Mouse (Mus musculus) lung, adult 2 months (tissue): ENCODE measurements around the gene Adam1b. TPM values are rescaled to one million over a fixed set of nuclear protein-coding genes. Genes with fewer than 3 reads are reported as not detected.

Source experiments
- DNase-seq: peaks from one replicate; pipeline ENCODE4 v3.0.0; 2022
- H3K4me1 ChIP-seq: fragments of 200-500 bp; 2 replicates; pipeline ENCODE4 v1.6.1; 2011; ENCODE audit warnings: low read length; ENCODE audit not compliant: control insufficient read depth, insufficient read depth
- H3K4me3 ChIP-seq: fragments of 200-500 bp; replicated peaks from 2 replicates; pipeline ENCODE3; 2011; ENCODE audit warnings: low read depth, mild to moderate bottlenecking, control low read depth, low read length; ENCODE audit errors: extremely low read depth
- CTCF ChIP-seq: fragments of 200-500 bp; IDR thresholded peaks from 2 replicates; pipeline ENCODE4 v1.5.1; 2011; ENCODE audit warnings: mild to moderate bottlenecking, low read length, control low read depth; ENCODE audit not compliant: insufficient read depth
- POLR2A ChIP-seq: fragments of 200-500 bp; IDR thresholded peaks from 2 replicates; pipeline ENCODE4 v1.6.1; 2011; ENCODE audit warnings: low read depth, mild to moderate bottlenecking, control low read depth, low read length, borderline replicate concordance; ENCODE audit errors: extremely low read depth
- WGBS: fragments of 180-500 bp; shearing (Covaris S2); methylation state at CpG from one replicate; pipeline ENCODE4 v1.1.7; 2018; 5-methylcytosine and 5-hydroxymethylcytosine counted together
- polyA plus RNA-seq: library from polyadenylated mRNA; depleted of rRNA; stranded (reverse); fragments of >200 nt; gene quantifications from 2 replicates; pipeline ENCODE4 v1.2.3, GENCODE M21; 2012; rRNA removed

Adam1b gene
- polyA plus RNA-seq, 1 experiment, result not detected

DNA sequence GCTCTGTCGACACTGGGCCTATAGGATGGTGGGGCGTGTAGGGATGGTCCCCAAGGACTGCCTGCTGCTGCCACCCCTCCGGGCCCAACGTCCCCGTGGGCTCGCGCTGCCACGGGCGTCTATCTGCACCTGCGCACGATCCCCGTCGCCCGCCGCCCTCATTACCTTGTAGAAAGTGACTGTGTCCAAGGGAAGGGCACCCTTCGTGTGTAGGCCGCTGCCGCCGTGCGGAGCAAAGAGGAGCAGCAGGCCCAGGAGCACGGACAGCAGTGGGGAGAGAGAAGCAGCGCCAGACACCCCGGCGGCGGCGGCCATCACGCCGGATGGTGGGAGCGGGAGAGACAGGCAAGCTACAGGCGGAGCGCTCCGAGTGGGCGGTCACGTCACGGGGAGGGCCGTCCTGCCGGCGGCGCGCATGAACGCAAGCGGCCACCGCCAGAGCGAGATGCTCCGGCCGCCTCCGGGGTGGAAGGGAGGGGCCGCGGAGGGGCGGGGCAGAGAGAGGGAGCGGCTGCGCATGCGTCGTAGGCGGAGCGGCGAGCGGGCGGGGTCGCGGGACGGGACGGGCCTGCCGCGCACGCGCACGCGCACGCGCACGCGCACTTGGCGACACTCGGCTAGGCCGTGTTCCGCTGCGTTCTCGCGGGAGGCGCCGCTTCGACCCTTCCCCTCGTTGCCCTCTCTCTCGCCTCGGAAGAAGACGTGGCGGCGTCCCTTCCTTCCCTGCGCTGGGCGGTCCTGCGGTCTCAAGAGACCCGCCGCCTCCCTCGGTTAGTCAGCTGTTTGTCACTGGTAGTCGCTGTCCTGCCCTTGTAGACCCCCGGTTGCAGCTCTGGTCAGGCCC lies 51.0 kb downstream of the Adam1b start, which contains the start of gene Erp29:
TSS of gene Erp29 (minus strand) at position 481 of the 844 bp plus-strand sequence.
- WGBS, result under 1% methylated on average over 83 of the region's 97 CpGs
- H3K4me3 ChIP-seq, result peak within 1 kb of the TSS; percentile 99
- DNase-seq, result peak; percentile 98
- TF ChIP-seq CTCF, result no peak
- TF ChIP-seq POLR2A, result peak; percentile 99
- peaks cover 8% of the 10 kb centered on the region; the same call in 1 of the 2 replicates for H3K4me1 ChIP-seq

- DNase-seq, result no peak
- H3K4me1 ChIP-seq, result peaks cover 8% of the 10 kb centered on the region; the same call in 1 of the 2 replicates
- TF ChIP-seq POLR2A (no peak), CTCF (no peak)
- H3K4me3 ChIP-seq, result peak within 1 kb of the TSS; percentile 99
- 0% methylated on average over 17 of the region's 17 CpGs for WGBS
Observed at GRCm38 (mm10) chr5:121451644-121452025, 51.6 kb downstream of the Adam1b start, which contains the start of gene Tmem116. TSS of gene Tmem116 (plus strand) at chr5:121451893.

GRCm38 (mm10) chr5:121451203-121451602 lies 52.0 kb downstream of the Adam1b start:
- H3K4me1 ChIP-seq, result peaks cover 8% of the 10 kb centered on the region; the same call in 1 of the 2 replicates
- DNase-seq, result no peak
- H3K4me3 ChIP-seq, result no peak overlapping the region
- no peak for TF ChIP-seq CTCF
- no peak for TF ChIP-seq POLR2A
- 12% methylated on average over 8 of the region's 8 CpGs for WGBS

GRCm38 (mm10) chr5:121450476-121450875 lies 52.8 kb downstream of the Adam1b start:
- WGBS, result 76% methylated on average over 9 of the region's 9 CpGs
- Histone ChIP-seq H3K4me3 (no peak overlapping the region), H3K4me1 (peaks cover 8% of the 10 kb centered on the region; the same call in 1 of the 2 replicates)
- no peak for DNase-seq
- TF ChIP-seq CTCF (no peak), POLR2A (no peak)

Other genes starting within 250 kb of the Adam1b start
- 83.8 and 108 TPM in 2 replicates for gene Trafd1, start 117.8 kb downstream of the Adam1b start, polyA plus RNA-seq
- gene Naa25, start 105.5 kb downstream of the Adam1b start, polyA plus RNA-seq, result 6.2 and 10.0 TPM in 2 replicates
- gene Tmem116, start 51.5 kb downstream of the Adam1b start, polyA plus RNA-seq, result 23.6 and 24.2 TPM in 2 replicates
- 30.3 and 34.0 TPM in 2 replicates for gene Erp29, start 50.9 kb downstream of the Adam1b start, polyA plus RNA-seq
- gene Adam1a, start 42.0 kb upstream of the Adam1b start, polyA plus RNA-seq, result 4.4 and 5.7 TPM in 2 replicates
- 0.28 TPM in 1 of 2 replicates, not detected in the other for gene Gm42878, start 42.0 kb upstream of the Adam1b start, polyA plus RNA-seq
- 20.6 and 36.8 TPM in 2 replicates for gene Mapkapk5, start 42.5 kb upstream of the Adam1b start, polyA plus RNA-seq
- 1,209 and 1,438 TPM in 2 replicates for gene Aldh2, start 90.4 kb upstream of the Adam1b start, polyA plus RNA-seq
- 10.1 and 10.3 TPM in 2 replicates for gene Acad12, start 115.5 kb upstream of the Adam1b start, polyA plus RNA-seq
- 6.1 and 7.0 TPM in 2 replicates for gene Acad10, start 157.1 kb upstream of the Adam1b start, polyA plus RNA-seq
- 28.8 and 30.6 TPM in 2 replicates for gene Brap, start 157.1 kb upstream of the Adam1b start, polyA plus RNA-seq
- gene Atxn2, start 207.9 kb upstream of the Adam1b start, polyA plus RNA-seq, result 107 and 108 TPM in 2 replicates